Comparison of ENCODE assay signal across 8 mouse cellular contexts in the genomic region with DNA sequence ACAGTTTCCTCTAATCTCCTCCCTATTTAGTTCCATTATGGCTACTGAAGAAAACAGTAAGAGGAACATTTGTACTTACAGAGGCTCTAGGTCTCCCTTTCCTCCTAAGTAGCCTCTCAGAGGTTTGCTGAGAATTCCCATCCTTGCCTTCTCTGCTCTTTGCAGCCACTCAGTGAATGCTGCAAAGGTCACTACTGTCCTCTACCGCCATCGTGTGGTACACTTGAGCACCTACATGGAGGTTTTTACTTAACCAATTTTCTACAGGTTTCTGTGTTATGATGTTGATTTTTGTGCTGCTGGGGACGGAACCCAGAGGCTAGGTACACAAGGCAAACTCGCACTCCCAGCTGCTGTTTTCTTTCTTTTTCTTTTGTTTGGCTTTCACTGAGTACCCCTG. TPM values are rescaled to one million over a fixed set of nuclear protein-coding genes. Genes with fewer than 3 reads are reported as not detected.
DNase-seq lines count a peak whose midpoint lies in the region; ATAC-seq and TF ChIP-seq lines count a peak whose summit lies in the region.

No protein-coding gene starts in this region.

- H3K36me3 ChIP-seq in heart, adult 2 months (ENCODE audit: control insufficient read depth, insufficient read depth, low read length), result no peaks in the 10 kb centered on the region
- no peaks in the 10 kb centered on the region for H3K36me3 ChIP-seq in heart, embryonic 11.5 days (ENCODE audit: control insufficient read depth, insufficient read depth, low read length)
- H3K36me3 ChIP-seq in ES-Bruce4 (ENCODE audit: control insufficient read depth, insufficient read depth, low read length, poor library complexity, severe bottlenecking), result no peaks in the 10 kb centered on the region
- no peaks in the 10 kb centered on the region for H3K36me3 ChIP-seq in midbrain, postnatal 0 days (ENCODE audit: insufficient read depth, low read length)

- DNase-seq in heart, adult 2 months, result peak in 1 of 2 experiments; percentile 27
- DNase-seq in c-Kit-positive CD71-positive TER-119-negative erythroid progenitor cells, embryonic 14.5 days (ENCODE audit: low read depth), result peak; percentile 34
- peak; percentile 14 to 78 for DNase-seq in frontal cortex, adult 2 months (ENCODE audit: extremely low spot score in 1 of 2, low spot score in 1 of 2)
- DNase-seq in layer of hippocampus, adult 8-10 months (ENCODE audit: low spot score in 2 of 2), result peak; percentile 17 to 55
- DNase-seq in midbrain, postnatal 0 days (ENCODE audit: low spot score), result peak; percentile 88
- DNase-seq in telencephalon, adult 2 months (ENCODE audit: low read depth, low spot score), result peak; percentile 43

- no peaks in the 10 kb centered on the region; the same call in 1 of the 2 replicates for H3K4me1 ChIP-seq in heart, adult 2 months (ENCODE audit: control insufficient read depth, insufficient read depth, low read length)
- no peaks in the 10 kb centered on the region for H3K4me1 ChIP-seq in heart, embryonic 11.5 days (ENCODE audit: control insufficient read depth, insufficient read depth, low read length)
- no peaks in the 10 kb centered on the region for H3K4me1 ChIP-seq in ES-Bruce4 (ENCODE audit: control insufficient read depth, insufficient read depth, low read length)
- no peaks in the 10 kb centered on the region for H3K4me1 ChIP-seq in midbrain, postnatal 0 days (ENCODE audit: insufficient read depth, low read length)

- no peak for TF ChIP-seq POLR2A in heart, adult 2 months (IDR thresholded peaks at IDR 0.05; ENCODE audit: insufficient read depth, low read depth, low read length)
- no peak for TF ChIP-seq POLR2A in ES-Bruce4 (IDR thresholded peaks at IDR 0.05; ENCODE audit: insufficient read depth, low read length)

- no peak overlapping the region for H3K4me2 ChIP-seq in heart, embryonic 11.5 days
- H3K4me2 ChIP-seq in midbrain, postnatal 0 days (ENCODE audit: low read depth, low read length, poor library complexity, severe bottlenecking), result no peak overlapping the region

- H3K79me2 ChIP-seq in heart, adult 2 months (replicated peaks; ENCODE audit: control insufficient read depth, insufficient read depth, low read length), result no peaks in the 10 kb centered on the region

- ATAC-seq in heart, embryonic 11.5 days (replicated peaks; ENCODE audit: insufficient number of reproducible peaks, low FRiP score, low TSS enrichment), result no peak
- no peak for ATAC-seq in midbrain, postnatal 0 days (ENCODE audit: low FRiP score)

- peak; percentile 98 for TF ChIP-seq CTCF in heart, adult 2 months (IDR thresholded peaks at IDR 0.05)
- TF ChIP-seq CTCF in ES-Bruce4 (IDR thresholded peaks at IDR 0.05; ENCODE audit: low read depth, low read length), result peak; percentile 61
- peak; percentile 98 for TF ChIP-seq CTCF in midbrain, postnatal 0 days (IDR thresholded peaks at IDR 0.05)

- no peaks in the 10 kb centered on the region for H3K9me3 ChIP-seq in heart, embryonic 11.5 days (replicated peaks; ENCODE audit: control insufficient read depth, low read length)
- no peaks in the 10 kb centered on the region for H3K9me3 ChIP-seq in ES-Bruce4 (replicated peaks; ENCODE audit: control insufficient read depth, insufficient read depth, low read length, poor library complexity, severe bottlenecking)
- H3K9me3 ChIP-seq in midbrain, postnatal 0 days (ENCODE audit: low read length), result no peaks in the 10 kb centered on the region

- intact Hi-C loops in heart, adult 2 months (cut with DNase I), result loop anchor here (1.0 to 10.0 kb wide), 2 partner anchors 107 to 393 kb away; no protein-coding TSS in a partner anchor

- no peak overlapping the region; the same call in 1 of the 2 replicates for H3K27ac ChIP-seq in heart, adult 2 months
- no peak overlapping the region for H3K27ac ChIP-seq in heart, embryonic 11.5 days (ENCODE audit: low read depth, low read length)
- no peak overlapping the region for H3K27ac ChIP-seq in ES-Bruce4 (ENCODE audit: insufficient read depth, low read length)
- H3K27ac ChIP-seq in midbrain, postnatal 0 days (ENCODE audit: low read depth, low read length), result no peak overlapping the region

- H3K9ac ChIP-seq in heart, adult 2 months (ENCODE audit: low read depth, low read length), result no peak overlapping the region
- H3K9ac ChIP-seq in heart, embryonic 11.5 days (ENCODE audit: low read depth, low read length), result no peak overlapping the region
- no peak overlapping the region for H3K9ac ChIP-seq in ES-Bruce4 (ENCODE audit: low read depth, poor library complexity, severe bottlenecking)
- no peak overlapping the region for H3K9ac ChIP-seq in midbrain, postnatal 0 days (replicated peaks; ENCODE audit: low read length, poor library complexity, severe bottlenecking)

- no peaks in the 10 kb centered on the region for H3K27me3 ChIP-seq in heart, adult 2 months (ENCODE audit: control insufficient read depth, insufficient read depth, low read length)
- H3K27me3 ChIP-seq in heart, embryonic 11.5 days (ENCODE audit: control insufficient read depth, insufficient read depth, low read length), result no peaks in the 10 kb centered on the region
- no peaks in the 10 kb centered on the region for H3K27me3 ChIP-seq in ES-Bruce4 (ENCODE audit: control insufficient read depth, insufficient read depth, low read length, poor library complexity, severe bottlenecking)
- no peaks in the 10 kb centered on the region for H3K27me3 ChIP-seq in midbrain, postnatal 0 days (ENCODE audit: insufficient read depth, low read length)

- H3K4me3 ChIP-seq in heart, adult 2 months, result no peak overlapping the region
- H3K4me3 ChIP-seq in heart, embryonic 11.5 days (ENCODE audit: low read depth, low read length), result no peak overlapping the region
- H3K4me3 ChIP-seq in ES-Bruce4 (ENCODE audit: low read depth, low read length), result no peak overlapping the region
- no peak overlapping the region for H3K4me3 ChIP-seq in midbrain, postnatal 0 days (ENCODE audit: low read depth, low read length)

- 5% methylated on average over 4 of the region's 4 CpGs for WGBS in heart, adult 2 months
- 7% methylated on average over 4 of the region's 4 CpGs for WGBS in heart, embryonic 11.5 days (ENCODE audit: insufficient replicate concordance)
- WGBS in midbrain, postnatal 0 days, result 3% methylated on average over 4 of the region's 4 CpGs

- peak; percentile 60; the same call in 1 of the 2 replicates for TF ChIP-seq EP300 in heart, adult 2 months (IDR thresholded peaks at IDR 0.05; ENCODE audit: insufficient read depth, low read depth, low read length)
- TF ChIP-seq EP300 in ES-Bruce4 (IDR thresholded peaks at IDR 0.05; ENCODE audit: insufficient read depth, low read depth, low read length), result no peak

RNA-seq across cellular contexts. Expression of a gene that starts 2.0 kb away (rescaled TPM):
- 1,000 to 10,000 TPM; 2,428 to 3,099 TPM for total RNA-seq in heart, adult 2 months (2021)
- 4,809 and 7,642 TPM in 2 replicates for polyA plus RNA-seq in heart, adult 2 months (2012; rRNA removed)
- polyA plus RNA-seq in heart, embryonic 11.5 days (2014; fragmentation: Nextera tagmentation; extraction: Ambion mirVana), result 543 and 571 TPM in 2 replicates
- not detected in 2 replicates for polyA plus RNA-seq in ES-Bruce4 (2011; ENCODE audit: insufficient read depth, insufficient read length, low read depth, missing spikeins)
- 13.8 and 28.8 TPM in 2 replicates for polyA plus RNA-seq in frontal cortex, adult 2 months (2012; rRNA removed)
- total RNA-seq in layer of hippocampus, adult 8-10 months (2022), result 10 to 100 TPM in 2 of 4 experiments, 1 to 10 TPM in 2; 2.5 to 18.9 (median 9.2) TPM
- total RNA-seq in midbrain, postnatal 0 days (2014; rRNA removed), result not detected in 2 replicates
- polyA plus RNA-seq in midbrain, postnatal 0 days (2015; fragmentation: Nextera tagmentation; extraction: Ambion mirVana), result 3.3 and 3.8 TPM in 2 replicates

RNA-seq across cellular contexts. Expression of a gene that starts 29.0 kb away (rescaled TPM):
- total RNA-seq in heart, adult 2 months (2021), result 1 to 10 TPM; 6.8 to 7.1 TPM
- polyA plus RNA-seq in heart, adult 2 months (2012; rRNA removed), result 11.2 and 12.3 TPM in 2 replicates
- 7.7 and 8.7 TPM in 2 replicates for polyA plus RNA-seq in heart, embryonic 11.5 days (2014; fragmentation: Nextera tagmentation; extraction: Ambion mirVana)
- 3.0 and 3.4 TPM in 2 replicates for polyA plus RNA-seq in ES-Bruce4 (2011; ENCODE audit: insufficient read depth, insufficient read length, low read depth, missing spikeins)
- polyA plus RNA-seq in frontal cortex, adult 2 months (2012; rRNA removed), result 12.1 and 12.6 TPM in 2 replicates
- 10 to 100 TPM; 10.0 to 14.7 (median 11.9) TPM for total RNA-seq in layer of hippocampus, adult 8-10 months (2022)
- 15.0 and 19.9 TPM in 2 replicates for total RNA-seq in midbrain, postnatal 0 days (2014; rRNA removed)
- 15.2 and 15.9 TPM in 2 replicates for polyA plus RNA-seq in midbrain, postnatal 0 days (2015; fragmentation: Nextera tagmentation; extraction: Ambion mirVana)

RNA-seq across cellular contexts. Expression of a gene that starts 29.6 kb away (rescaled TPM):
- total RNA-seq in heart, adult 2 months (2021), result 1 to 10 TPM; 3.2 to 3.6 TPM
- polyA plus RNA-seq in heart, adult 2 months (2012; rRNA removed), result 1.7 and 2.2 TPM in 2 replicates
- polyA plus RNA-seq in heart, embryonic 11.5 days (2014; fragmentation: Nextera tagmentation; extraction: Ambion mirVana), result 6.6 and 7.9 TPM in 2 replicates
- polyA plus RNA-seq in ES-Bruce4 (2011; ENCODE audit: insufficient read depth, insufficient read length, low read depth, missing spikeins), result 1.3 and 1.5 TPM in 2 replicates
- 1.8 and 2.6 TPM in 2 replicates for polyA plus RNA-seq in frontal cortex, adult 2 months (2012; rRNA removed)
- 1 to 10 TPM; 3.5 to 5.0 (median 3.7) TPM for total RNA-seq in layer of hippocampus, adult 8-10 months (2022)
- total RNA-seq in midbrain, postnatal 0 days (2014; rRNA removed), result 3.6 and 6.3 TPM in 2 replicates
- polyA plus RNA-seq in midbrain, postnatal 0 days (2015; fragmentation: Nextera tagmentation; extraction: Ambion mirVana), result 4.2 and 4.4 TPM in 2 replicates

RNA-seq across cellular contexts. Expression of a gene that starts 38.4 kb away (rescaled TPM):
- total RNA-seq in heart, adult 2 months (2021), result 10 to 100 TPM; 14.3 to 20.1 TPM
- 26.2 and 28.2 TPM in 2 replicates for polyA plus RNA-seq in heart, adult 2 months (2012; rRNA removed)
- polyA plus RNA-seq in heart, embryonic 11.5 days (2014; fragmentation: Nextera tagmentation; extraction: Ambion mirVana), result 168 and 172 TPM in 2 replicates
- polyA plus RNA-seq in ES-Bruce4 (2011; ENCODE audit: insufficient read depth, insufficient read length, low read depth, missing spikeins), result 6.0 and 9.2 TPM in 2 replicates
- polyA plus RNA-seq in frontal cortex, adult 2 months (2012; rRNA removed), result 14.5 and 16.9 TPM in 2 replicates
- total RNA-seq in layer of hippocampus, adult 8-10 months (2022), result 10 to 100 TPM; 13.2 to 16.4 (median 13.6) TPM
- total RNA-seq in midbrain, postnatal 0 days (2014; rRNA removed), result 14.4 and 20.2 TPM in 2 replicates
- 18.2 and 23.0 TPM in 2 replicates for polyA plus RNA-seq in midbrain, postnatal 0 days (2015; fragmentation: Nextera tagmentation; extraction: Ambion mirVana)

RNA-seq across cellular contexts. Expression of a gene that starts 54.0 kb away (rescaled TPM):
- under 1 TPM in 1 of 2 experiments, not detected in 1; 0.39 TPM for total RNA-seq in heart, adult 2 months (2021)
- 0.21 TPM in 1 of 2 replicates, not detected in the other for polyA plus RNA-seq in heart, adult 2 months (2012; rRNA removed)
- not detected in 2 replicates for polyA plus RNA-seq in heart, embryonic 11.5 days (2014; fragmentation: Nextera tagmentation; extraction: Ambion mirVana)
- not detected in 2 replicates for polyA plus RNA-seq in ES-Bruce4 (2011; ENCODE audit: insufficient read depth, insufficient read length, low read depth, missing spikeins)
- 0.06 and 0.19 TPM in 2 replicates for polyA plus RNA-seq in frontal cortex, adult 2 months (2012; rRNA removed)
- total RNA-seq in layer of hippocampus, adult 8-10 months (2022), result 1 to 10 TPM in 1 of 4 experiments, under 1 TPM in 3; 0.61 to 1.7 (median 0.83) TPM
- 0.05 TPM in 1 of 2 replicates, not detected in the other for total RNA-seq in midbrain, postnatal 0 days (2014; rRNA removed)
- 0.21 TPM in 1 of 2 replicates, not detected in the other for polyA plus RNA-seq in midbrain, postnatal 0 days (2015; fragmentation: Nextera tagmentation; extraction: Ambion mirVana)

Comparison
In these comparisons a context has a peak if more than half of its experiments do, and no peak if none do; other contexts are left out.
1. RNA of a gene that starts 2.0 kb away (polyA plus RNA-seq): 4,809 to 7,642 TPM in heart, adult 2 months and 543 to 571 TPM in heart, embryonic 11.5 days; 13.8 to 28.8 TPM in frontal cortex, adult 2 months, 3.3 to 3.8 TPM in midbrain, postnatal 0 days and not detected in ES-Bruce4; every median in the first group is over 10 times any median in the second.
2. Peak in every context shown above with its lines, with median percentiles within 50 percentile points of each other: CTCF ChIP-seq.